Mouse (Mus musculus): ENCODE data around the gene Ppp1r13l. TPM values are rescaled to one million over a fixed set of nuclear protein-coding genes. Genes with fewer than 3 reads are reported as not detected.
A peak's percentile ranks its signal among the peaks of the same experiment; 100 is the strongest.

Gene Ppp1r13l
- total RNA-seq, 2 experiments from 2014 or later: 2.6 TPM

- no peak for DNase-seq
Observed at GRCm38 (mm10) chr7:19416590-19416989, 57.0 kb downstream of the Ppp1r13l start.

GRCm38 (mm10) chr7:19420121-19420520, 60.6 kb downstream of the Ppp1r13l start:
- no peak for DNase-seq

GRCm38 (mm10) chr7:19420821-19421636, 61.5 kb downstream of the Ppp1r13l start:
- DNase-seq: peak; percentile 83

DNA sequence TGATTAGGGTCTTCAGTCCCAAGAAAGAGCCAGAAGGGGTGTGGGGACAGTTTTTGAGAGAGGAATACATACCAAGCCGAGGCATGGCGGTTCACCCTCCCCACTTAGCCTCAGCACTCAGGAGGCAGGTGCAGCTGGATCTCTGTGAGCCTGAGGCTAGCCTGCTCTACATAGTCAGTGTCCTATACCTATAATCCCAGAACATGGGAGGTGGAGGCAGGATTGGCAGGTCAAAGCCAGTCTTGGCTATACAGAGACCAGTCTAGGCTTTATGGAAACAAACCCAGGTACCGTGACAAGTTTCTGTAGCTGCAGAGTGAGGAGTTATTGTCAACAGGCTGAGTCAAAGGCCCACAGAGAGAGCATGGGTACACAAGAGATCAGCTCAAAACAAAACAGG, 63.5 kb downstream of the Ppp1r13l start:
- DNase-seq: no peak

DNA sequence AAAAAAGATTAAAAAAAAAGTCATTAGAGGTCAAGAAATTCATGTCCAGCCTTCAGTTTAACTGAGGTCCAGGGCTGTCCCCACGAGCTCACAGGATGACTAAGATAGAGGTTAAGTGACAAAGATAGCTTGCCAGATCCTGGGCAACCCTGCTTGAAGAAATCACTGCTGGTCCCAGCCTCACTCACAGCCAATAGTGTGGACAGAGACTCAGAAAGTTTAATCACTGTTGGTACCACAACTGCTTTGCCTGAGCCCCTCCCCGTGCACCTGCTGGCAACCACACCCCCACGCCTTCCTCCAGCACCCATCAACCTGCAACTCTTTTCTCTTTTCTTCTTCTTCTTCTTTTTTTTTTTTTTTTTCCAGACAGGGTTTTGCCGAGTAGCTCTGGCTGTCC, 64.5 kb downstream of the Ppp1r13l start:
- no peak for DNase-seq

DNA sequence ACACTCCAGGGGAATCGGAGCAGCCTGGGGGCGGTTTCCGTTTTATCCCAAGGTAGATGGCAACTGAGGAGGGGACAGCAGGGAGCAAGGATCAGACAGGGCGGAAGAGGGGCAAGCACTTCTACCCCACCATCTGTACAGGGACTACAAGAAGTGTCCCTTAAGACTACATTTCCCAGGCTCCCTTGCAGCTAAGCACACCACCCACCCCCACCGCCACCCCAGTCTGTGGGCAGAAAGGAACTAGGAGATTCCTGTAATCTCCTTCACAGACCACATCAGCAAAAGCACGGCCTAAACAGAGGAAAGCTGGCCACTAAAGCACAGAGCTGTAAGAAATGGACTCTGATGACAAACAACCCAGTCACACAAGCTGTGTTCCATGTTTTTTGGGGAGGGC, 66.8 kb downstream of the Ppp1r13l start:
- no peak for DNase-seq

GRCm38 (mm10) chr7:19426888-19427287, 67.3 kb downstream of the Ppp1r13l start:
- no peak for DNase-seq

Small RNAs within 50 kb of the gene (microRNA-seq; reads per million reads assigned to microRNA genes)
- 0 reads per million in 2 experiments for gene Mir343 (ENCODE audit: borderline replicate concordance in 2 of 2)

Other genes starting within 250 kb of the Ppp1r13l start
- gene Gm4969, start 241.4 kb upstream of the Ppp1r13l start, total RNA-seq (2021): not detected
- gene Fbxo46, start 239.9 kb upstream of the Ppp1r13l start, total RNA-seq (2021): 1 to 10 TPM; 2.9 TPM
- 1 to 10 TPM; 2.3 to 2.5 TPM for gene Qpctl, start 210.5 kb upstream of the Ppp1r13l start, total RNA-seq (2021)
- gene Snrpd2, start 210.0 kb upstream of the Ppp1r13l start, total RNA-seq (2021): 10 to 100 TPM; 48.2 to 50.0 TPM
- not detected for gene Gipr, start 193.6 kb upstream of the Ppp1r13l start, total RNA-seq (2021)
- gene Eml2, start 183.3 kb upstream of the Ppp1r13l start, total RNA-seq (2021): 1 to 10 TPM; 8.4 to 9.4 TPM
- 1 to 10 TPM; 1.7 to 2.4 TPM for gene Gpr4, start 147.2 kb upstream of the Ppp1r13l start, total RNA-seq (2021)
- 10 to 100 TPM; 39.4 to 41.3 TPM for gene Opa3, start 131.4 kb upstream of the Ppp1r13l start, total RNA-seq (2021)
- 10 to 100 TPM; 16.3 to 18.0 TPM for gene Vasp, start 87.9 kb upstream of the Ppp1r13l start, total RNA-seq (2021)
- gene Ppm1n, start 79.7 kb upstream of the Ppp1r13l start, total RNA-seq (2021): not detected
- 100 to 1,000 TPM; 943 to 950 TPM for gene Rtn2, start 77.1 kb upstream of the Ppp1r13l start, total RNA-seq (2021)
- under 1 TPM; 0.43 to 0.64 TPM for gene Fosb, start 49.7 kb upstream of the Ppp1r13l start, total RNA-seq (2021)
- 10 to 100 TPM; 21.5 to 25.4 TPM for gene Ercc1, start 15.0 kb upstream of the Ppp1r13l start, total RNA-seq (2021)
- 10 to 100 TPM in 1 of 2 experiments, 1 to 10 TPM in 1; 8.5 to 10.1 TPM for gene Cd3eap, start 266 bp upstream of the Ppp1r13l start, total RNA-seq (2021)
- 1 to 10 TPM; 7.8 to 8.8 TPM for gene Ercc2, start 22.3 kb downstream of the Ppp1r13l start, total RNA-seq (2021)
- gene Klc3, start 44.4 kb downstream of the Ppp1r13l start, total RNA-seq (2021): under 1 TPM in 1 of 2 experiments, not detected in 1; 0.43 TPM
- gene Ckm, start 45.0 kb downstream of the Ppp1r13l start, total RNA-seq (2021): over 10,000 TPM; 37,777 to 44,473 TPM
- gene Mark4, start 99.1 kb downstream of the Ppp1r13l start, total RNA-seq (2021): 10 to 100 TPM; 13.2 to 13.8 TPM
- under 1 TPM; 0.56 to 0.67 TPM for gene Exoc3l2, start 103.6 kb downstream of the Ppp1r13l start, total RNA-seq (2021)
- 1 to 10 TPM; 1.7 to 1.9 TPM for gene Bloc1s3, start 148.6 kb downstream of the Ppp1r13l start, total RNA-seq (2021)
- 10 to 100 TPM in 1 of 2 experiments, 1 to 10 TPM in 1; 8.8 to 10.6 TPM for gene Trappc6a, start 148.6 kb downstream of the Ppp1r13l start, total RNA-seq (2021)
- not detected for gene Nkpd1, start 158.1 kb downstream of the Ppp1r13l start, total RNA-seq (2021)
- 10 to 100 TPM; 34.5 to 38.6 TPM for gene Ppp1r37, start 203.3 kb downstream of the Ppp1r13l start, total RNA-seq (2021)
- under 1 TPM; 0.28 to 0.40 TPM for gene Zfp296, start 217.5 kb downstream of the Ppp1r13l start, total RNA-seq (2021)
- 10 to 100 TPM; 58.1 to 58.5 TPM for gene Gemin7, start 217.8 kb downstream of the Ppp1r13l start, total RNA-seq (2021)
- 10 to 100 TPM; 11.2 to 12.4 TPM for gene Clasrp, start 244.7 kb downstream of the Ppp1r13l start, total RNA-seq (2021)